Mouse (Mus musculus) C2C12 (cell line): ENCODE results near the gene Dlx5. TPM values are rescaled to one million over a fixed set of nuclear protein-coding genes. Genes with fewer than 3 reads are reported as not detected.

Experiments
- H3K27me3 ChIP-seq: one replicate; pipeline ENCODE4 v1.6.1; 2011; ENCODE audit not compliant: control insufficient read depth, insufficient read depth, insufficient read length
- H3K36me3 ChIP-seq: one replicate; pipeline ENCODE4 v1.6.1; 2011; ENCODE audit not compliant: control insufficient read depth, insufficient read depth
- H3K4me3 ChIP-seq: one replicate; pipeline ENCODE4 v1.5.1; 2011; ENCODE audit warnings: mild to moderate bottlenecking, control low read depth; ENCODE audit not compliant: poor library complexity, insufficient read depth, severe bottlenecking
- H3K79me2 ChIP-seq: one replicate; pipeline ENCODE4 v1.6.1; 2011; ENCODE audit not compliant: control insufficient read depth, insufficient read depth
- H3K79me3 ChIP-seq: one replicate; pipeline ENCODE4 v1.6.1; 2011; ENCODE audit warnings: low read depth, control low read depth
- H3ac ChIP-seq: one replicate; pipeline ENCODE3; 2011; ENCODE audit warnings: low read depth; ENCODE audit not compliant: control insufficient read depth, insufficient read length
- CEBPB ChIP-seq: IDR thresholded peaks from one replicate; pipeline ENCODE4 v1.6.1; 2011; ENCODE audit warnings: low read depth, mild to moderate bottlenecking, control low read depth, moderate library complexity
- CTCF ChIP-seq: IDR thresholded peaks from one replicate; pipeline ENCODE4 v1.5.1; 2011; ENCODE audit not compliant: control insufficient read depth, insufficient read depth, insufficient read length
- FOSL1 ChIP-seq: IDR thresholded peaks from one replicate; pipeline ENCODE4 v1.8.0; 2011; ENCODE audit warnings: mild to moderate bottlenecking, low read length; ENCODE audit not compliant: poor library complexity, insufficient read depth, severe bottlenecking
- MAX ChIP-seq: IDR thresholded peaks from one replicate; pipeline ENCODE4 v1.6.1; 2011; ENCODE audit warnings: mild to moderate bottlenecking, control low read depth
- MYOD1 ChIP-seq: IDR thresholded peaks from one replicate; pipeline ENCODE4 v1.6.1; 2011; ENCODE audit warnings: low read depth; ENCODE audit not compliant: control insufficient read depth, insufficient read length
- MYOG ChIP-seq: IDR thresholded peaks from one replicate; pipeline ENCODE4 v1.6.1; 2011; ENCODE audit not compliant: control insufficient read depth, insufficient read length; ENCODE audit errors: extremely low read depth
- USF1 ChIP-seq: IDR thresholded peaks from one replicate; pipeline ENCODE4 v1.6.1; 2011; ENCODE audit warnings: low read depth, mild to moderate bottlenecking, control low read depth, moderate library complexity
- polyA plus RNA-seq: library from polyadenylated mRNA; unstranded; fragments of >200 nt; fragmentation: generic; extraction: Trizol; gene quantifications from one replicate; pipeline ENCODE4 v1.2.1, GENCODE M21; 2012; ENCODE audit warnings: missing spikeins

Gene Dlx5
- polyA plus RNA-seq, 1 experiment = not detected

- Histone ChIP-seq H3K79me3 (no peaks in the 10 kb centered on the region), H3ac (no peak overlapping the region), H3K79me2 (no peaks in the 10 kb centered on the region), H3K36me3 (no peaks in the 10 kb centered on the region), H3K4me3 (no peak overlapping the region), H3K27me3 (peaks cover 62% of the 10 kb centered on the region)
- no peak for TF ChIP-seq MYOD1
- TF ChIP-seq MYOG = no peak
Measured at GRCm38 (mm10) chr6:6859950-6860410, 21.9 kb downstream of the Dlx5 start.

- peaks cover 59% of the 10 kb centered on the region for H3K27me3 ChIP-seq
- H3K4me3 ChIP-seq = no peak overlapping the region
- no peak overlapping the region for H3ac ChIP-seq
- TF ChIP-seq FOSL1 (no peak), CEBPB (no peak), MYOD1 (no peak), MAX (no peak), USF1 (no peak), MYOG (no peak), CTCF (no peak)
- H3K79me3 ChIP-seq = no peaks in the 10 kb centered on the region
- no peaks in the 10 kb centered on the region for H3K79me2 ChIP-seq
- no peaks in the 10 kb centered on the region for H3K36me3 ChIP-seq
Measured at GRCm38 (mm10) chr6:6859111-6859949, 22.6 kb downstream of the Dlx5 start.

GRCm38 (mm10) chr6:6858571-6858970 lies 23.3 kb downstream of the Dlx5 start:
- TF ChIP-seq USF1 (no peak), MYOD1 (no peak), MYOG (no peak), CEBPB (no peak), MAX (no peak)
- Histone ChIP-seq H3K79me3 (no peaks in the 10 kb centered on the region), H3K4me3 (no peak overlapping the region), H3K79me2 (no peaks in the 10 kb centered on the region), H3ac (no peak overlapping the region), H3K27me3 (peaks cover 52% of the 10 kb centered on the region), H3K36me3 (no peaks in the 10 kb centered on the region)

GRCm38 (mm10) chr6:6857766-6858165 lies 24.1 kb downstream of the Dlx5 start:
- no peak overlapping the region for H3ac ChIP-seq
- TF ChIP-seq MYOD1 (no peak), CTCF (no peak), MAX (no peak)
- peaks cover 45% of the 10 kb centered on the region for H3K27me3 ChIP-seq

GRCm38 (mm10) chr6:6856881-6857280 lies 25.0 kb downstream of the Dlx5 start:
- H3K27me3 ChIP-seq = peaks cover 43% of the 10 kb centered on the region
- TF ChIP-seq MYOG (no peak), MYOD1 (no peak), USF1 (no peak), FOSL1 (no peak), CEBPB (no peak), MAX (no peak), CTCF (no peak)
- no peaks in the 10 kb centered on the region for H3K36me3 ChIP-seq
- no peak overlapping the region for H3ac ChIP-seq
- no peak overlapping the region for H3K4me3 ChIP-seq
- H3K79me3 ChIP-seq = no peaks in the 10 kb centered on the region
- H3K79me2 ChIP-seq = no peaks in the 10 kb centered on the region

More at GRCm38 (mm10) chr6:6857766-6858165, 24.1 kb downstream of the Dlx5 start:
- no peak overlapping the region for H3K4me3 ChIP-seq
- H3K79me2 ChIP-seq = no peaks in the 10 kb centered on the region
- H3K36me3 ChIP-seq = no peaks in the 10 kb centered on the region
- H3K79me3 ChIP-seq = no peaks in the 10 kb centered on the region

- TF ChIP-seq CEBPB (no peak), CTCF (no peak), FOSL1 (no peak), MYOG (no peak), USF1 (no peak), MAX (no peak), MYOD1 (no peak)
- peaks cover 43% of the 10 kb centered on the region for H3K27me3 ChIP-seq
- H3K79me3 ChIP-seq = no peaks in the 10 kb centered on the region
- H3K79me2 ChIP-seq = no peaks in the 10 kb centered on the region
- no peaks in the 10 kb centered on the region for H3K36me3 ChIP-seq
- no peak overlapping the region for H3K4me3 ChIP-seq
- H3ac ChIP-seq = no peak overlapping the region
Measured at GRCm38 (mm10) chr6:6856316-6856715, 25.6 kb downstream of the Dlx5 start.
